Comparison of ENCODE assay signal across 10 mouse cellular contexts in the genomic region with DNA sequence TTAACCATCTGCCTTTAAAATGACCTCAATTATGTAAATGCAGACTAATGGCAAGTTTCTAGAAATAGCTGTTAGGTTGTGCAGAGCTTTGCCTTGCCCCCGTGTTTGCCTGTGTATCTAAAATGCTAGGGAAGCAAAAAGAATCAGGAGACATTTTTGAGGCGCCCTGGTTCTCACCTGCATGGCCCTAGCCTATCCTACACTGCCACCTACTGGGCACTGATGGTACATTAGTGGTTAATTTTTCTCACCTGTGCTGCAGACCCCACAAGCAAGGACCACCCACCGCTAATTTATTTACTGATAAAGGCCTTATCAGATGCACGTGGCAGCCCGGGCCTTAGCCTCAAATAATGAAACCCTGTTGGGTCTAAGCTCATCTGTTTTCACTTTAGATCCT. TPM values are rescaled to one million over a fixed set of nuclear protein-coding genes. Genes with fewer than 3 reads are reported as not detected.
DNase-seq lines count a peak whose midpoint lies in the region; ATAC-seq lines count a peak whose summit lies in the region.
"Had no signal": no experiment of that assay in that cellular context is flagged by ENCODE, and none has a peak within 500 bp of the region (broad histone marks: within the 10 kb centered on the region; RNA-seq: fewer than 3 reads in every experiment).

No protein-coding gene starts in this region.

- intact Hi-C loops in heart, postnatal 36 days (cut with DNase I), result loop anchor here (1.0 to 5.0 kb wide), 4 partner anchors 90 to 1089 kb away; no protein-coding TSS in a partner anchor
- intact Hi-C loops in left cerebral cortex, postnatal 36 days (cut with DNase I), result loop anchor here (2.0 to 5.0 kb wide), 2 partner anchors 90 to 139 kb away; a partner anchor contains a TSS

- H3K4me1 ChIP-seq in kidney, embryonic 14.5 days (ENCODE audit: control insufficient read depth, insufficient read depth, low read length), result no peaks in the 10 kb centered on the region

- peak; percentile 52 for DNase-seq in kidney, adult 18-20 months
- peak; percentile 56 for DNase-seq in MN1 (ENCODE audit: low spot score)
- peak; percentile 73 for DNase-seq in cerebellum, adult 9-10 months
- DNase-seq in heart, postnatal 36 days, result peak; percentile 47
- DNase-seq in left cerebral cortex, postnatal 36 days (ENCODE audit: low spot score in 2 of 2), result peak; percentile 29 to 48
- DNase-seq in retina, adult 2 months (ENCODE audit: low read depth, low spot score), result peak; percentile 22
- peak; percentile 75 for DNase-seq in thymus, postnatal 4 days

- H3K27ac ChIP-seq in kidney, embryonic 14.5 days (ENCODE audit: low read depth, low read length), result no peak overlapping the region

- ATAC-seq in kidney, embryonic 14.5 days (ENCODE audit: low FRiP score, low TSS enrichment), result no peak

- no peaks in the 10 kb centered on the region for H3K36me3 ChIP-seq in kidney, embryonic 14.5 days (ENCODE audit: control insufficient read depth, insufficient read depth, low read length)

- no peaks in the 10 kb centered on the region for H3K9me3 ChIP-seq in kidney, embryonic 14.5 days (ENCODE audit: control insufficient read depth, low read length)

- no peak overlapping the region for H3K4me3 ChIP-seq in kidney, embryonic 14.5 days (ENCODE audit: low read length)

- WGBS in kidney, embryonic 14.5 days, result 7% methylated on average over 5 of the region's 5 CpGs

- no peak overlapping the region for H3K4me2 ChIP-seq in kidney, embryonic 14.5 days (replicated peaks; ENCODE audit: low read depth, low read length)

- no peaks in the 10 kb centered on the region; the same call in 1 of the 2 replicates for H3K27me3 ChIP-seq in kidney, embryonic 14.5 days (ENCODE audit: control insufficient read depth, insufficient read depth, low read length)

- H3K9ac ChIP-seq in kidney, embryonic 14.5 days (ENCODE audit: low read depth, low read length), result no peak overlapping the region

RNA-seq across cellular contexts. Expression of a gene that starts 5.4 kb away (rescaled TPM):
- not detected in 2 replicates for polyA plus RNA-seq in kidney, embryonic 14.5 days (2014; fragmentation: Nextera tagmentation; extraction: Ambion mirVana)
- total RNA-seq in heart, postnatal 36 days (2021), result not detected
- total RNA-seq in left cerebral cortex, postnatal 36 days (2021), result not detected
- polyA plus RNA-seq: gonadal fat pad, adult 2 months; neural tube, embryonic 14.5 days had no signal

RNA-seq across cellular contexts. Expression of a gene that starts 6.6 kb away (rescaled TPM):
- polyA plus RNA-seq in kidney, embryonic 14.5 days (2014; fragmentation: Nextera tagmentation; extraction: Ambion mirVana), result not detected in 2 replicates
- not detected for total RNA-seq in heart, postnatal 36 days (2021)
- total RNA-seq in left cerebral cortex, postnatal 36 days (2021), result not detected
- polyA plus RNA-seq: gonadal fat pad, adult 2 months; neural tube, embryonic 14.5 days had no signal

RNA-seq across cellular contexts. Expression of a gene that starts 16.8 kb away (rescaled TPM):
- polyA plus RNA-seq in kidney, embryonic 14.5 days (2014; fragmentation: Nextera tagmentation; extraction: Ambion mirVana), result not detected in 2 replicates
- total RNA-seq in heart, postnatal 36 days (2021), result not detected
- total RNA-seq in left cerebral cortex, postnatal 36 days (2021), result not detected
- polyA plus RNA-seq: gonadal fat pad, adult 2 months; neural tube, embryonic 14.5 days had no signal

RNA-seq across cellular contexts. Expression of a gene that starts 25.4 kb away (rescaled TPM):
- not detected in 2 replicates for polyA plus RNA-seq in kidney, embryonic 14.5 days (2014; fragmentation: Nextera tagmentation; extraction: Ambion mirVana)
- not detected for total RNA-seq in heart, postnatal 36 days (2021)
- not detected for total RNA-seq in left cerebral cortex, postnatal 36 days (2021)
- polyA plus RNA-seq: gonadal fat pad, adult 2 months; neural tube, embryonic 14.5 days had no signal

RNA-seq across cellular contexts. Expression of a gene that starts 30.8 kb away (rescaled TPM):
- polyA plus RNA-seq in kidney, embryonic 14.5 days (2014; fragmentation: Nextera tagmentation; extraction: Ambion mirVana), result 414 and 584 TPM in 2 replicates
- 100 to 1,000 TPM; 219 to 225 TPM for total RNA-seq in heart, postnatal 36 days (2021)
- total RNA-seq in left cerebral cortex, postnatal 36 days (2021), result 100 to 1,000 TPM; 233 to 246 TPM

Comparison
In these comparisons a context has a peak if more than half of its experiments do, and no peak if none do; other contexts are left out.
1. DNase-seq: peak in every context shown above with its lines; median percentile 75 in thymus, postnatal 4 days; 73 in cerebellum, adult 9-10 months; 56 in MN1; 52 in kidney, adult 18-20 months; 47 in heart, postnatal 36 days; 38 in left cerebral cortex, postnatal 36 days; 22 in retina, adult 2 months.